Mouse (Mus musculus) C2C12 (cell line): ENCODE data around the gene Ip6k3. TPM values are rescaled to one million over a fixed set of nuclear protein-coding genes. Genes with fewer than 3 reads are reported as not detected.

Source experiments
- H3K27me3 ChIP-seq: one replicate; pipeline ENCODE4 v1.6.1; 2011; ENCODE audit not compliant: control insufficient read depth, insufficient read depth, insufficient read length
- H3K36me3 ChIP-seq: one replicate; pipeline ENCODE4 v1.6.1; 2011; ENCODE audit not compliant: control insufficient read depth, insufficient read depth
- H3K4me3 ChIP-seq: one replicate; pipeline ENCODE4 v1.5.1; 2011; ENCODE audit warnings: mild to moderate bottlenecking, control low read depth; ENCODE audit not compliant: poor library complexity, insufficient read depth, severe bottlenecking
- H3K79me2 ChIP-seq: one replicate; pipeline ENCODE4 v1.6.1; 2011; ENCODE audit not compliant: control insufficient read depth, insufficient read depth
- H3K79me3 ChIP-seq: one replicate; pipeline ENCODE4 v1.6.1; 2011; ENCODE audit warnings: low read depth, control low read depth
- H3ac ChIP-seq: one replicate; pipeline ENCODE3; 2011; ENCODE audit warnings: low read depth; ENCODE audit not compliant: control insufficient read depth, insufficient read length
- CEBPB ChIP-seq: IDR thresholded peaks from one replicate; pipeline ENCODE4 v1.6.1; 2011; ENCODE audit warnings: low read depth, mild to moderate bottlenecking, control low read depth, moderate library complexity
- CTCF ChIP-seq: IDR thresholded peaks from one replicate; pipeline ENCODE4 v1.5.1; 2011; ENCODE audit not compliant: control insufficient read depth, insufficient read depth, insufficient read length
- FOSL1 ChIP-seq: IDR thresholded peaks from one replicate; pipeline ENCODE4 v1.8.0; 2011; ENCODE audit warnings: mild to moderate bottlenecking, low read length; ENCODE audit not compliant: poor library complexity, insufficient read depth, severe bottlenecking
- MAX ChIP-seq: IDR thresholded peaks from one replicate; pipeline ENCODE4 v1.6.1; 2011; ENCODE audit warnings: mild to moderate bottlenecking, control low read depth
- MYOD1 ChIP-seq: IDR thresholded peaks from one replicate; pipeline ENCODE4 v1.6.1; 2011; ENCODE audit warnings: low read depth; ENCODE audit not compliant: control insufficient read depth, insufficient read length
- MYOG ChIP-seq: IDR thresholded peaks from one replicate; pipeline ENCODE4 v1.6.1; 2011; ENCODE audit not compliant: control insufficient read depth, insufficient read length; ENCODE audit errors: extremely low read depth
- USF1 ChIP-seq: IDR thresholded peaks from one replicate; pipeline ENCODE4 v1.6.1; 2011; ENCODE audit warnings: low read depth, mild to moderate bottlenecking, control low read depth, moderate library complexity
- polyA plus RNA-seq: library from polyadenylated mRNA; unstranded; fragments of >200 nt; fragmentation: generic; extraction: Trizol; gene quantifications from one replicate; pipeline ENCODE4 v1.2.1, GENCODE M21; 2012; ENCODE audit warnings: missing spikeins

The Ip6k3 gene
- polyA plus RNA-seq, 1 experiment, result 0.08 TPM

- Histone ChIP-seq H3K27me3 (no peaks in the 10 kb centered on the region), H3K36me3 (no peaks in the 10 kb centered on the region), H3K4me3 (no peak overlapping the region), H3ac (no peak overlapping the region), H3K79me2 (no peaks in the 10 kb centered on the region), H3K79me3 (no peaks in the 10 kb centered on the region)
- no peak for TF ChIP-seq MAX
Observed at GRCm38 (mm10) chr17:27179681-27180280, 12.2 kb upstream of the Ip6k3 start.

- H3K79me3 ChIP-seq, result no peaks in the 10 kb centered on the region
- H3K79me2 ChIP-seq, result no peaks in the 10 kb centered on the region
- no peaks in the 10 kb centered on the region for H3K36me3 ChIP-seq
- H3ac ChIP-seq, result no peak overlapping the region
- no peak overlapping the region for H3K4me3 ChIP-seq
- no peaks in the 10 kb centered on the region for H3K27me3 ChIP-seq
- TF ChIP-seq CEBPB, result no peak
- no peak for TF ChIP-seq MAX
- TF ChIP-seq MYOG, result no peak
- no peak for TF ChIP-seq FOSL1
- no peak for TF ChIP-seq USF1
- TF ChIP-seq CTCF, result no peak
- TF ChIP-seq MYOD1, result no peak
Observed at GRCm38 (mm10) chr17:27178427-27179177, 11.0 kb upstream of the Ip6k3 start.

GRCm38 (mm10) chr17:27178019-27178418, 10.4 kb upstream of the Ip6k3 start:
- no peak overlapping the region for H3ac ChIP-seq
- no peak for TF ChIP-seq USF1
- TF ChIP-seq MYOD1, result no peak
- TF ChIP-seq MAX, result no peak
- TF ChIP-seq CEBPB, result no peak
- TF ChIP-seq FOSL1, result no peak
- no peak for TF ChIP-seq MYOG
- no peak for TF ChIP-seq CTCF
- no peaks in the 10 kb centered on the region for H3K36me3 ChIP-seq
- no peaks in the 10 kb centered on the region for H3K79me2 ChIP-seq
- no peak overlapping the region for H3K4me3 ChIP-seq
- no peaks in the 10 kb centered on the region for H3K27me3 ChIP-seq
- H3K79me3 ChIP-seq, result no peaks in the 10 kb centered on the region

- Histone ChIP-seq H3K27me3 (no peaks in the 10 kb centered on the region), H3K36me3 (no peaks in the 10 kb centered on the region), H3K79me2 (no peaks in the 10 kb centered on the region), H3K79me3 (no peaks in the 10 kb centered on the region), H3K4me3 (no peak overlapping the region), H3ac (no peak overlapping the region)
- TF ChIP-seq USF1 (no peak), CEBPB (no peak), FOSL1 (no peak), MAX (no peak), CTCF (no peak)
Observed at GRCm38 (mm10) chr17:27176754-27177153, 9.2 kb upstream of the Ip6k3 start.

- no peaks in the 10 kb centered on the region for H3K79me3 ChIP-seq
Observed at GRCm38 (mm10) chr17:27176287-27176686, 8.7 kb upstream of the Ip6k3 start.

GRCm38 (mm10) chr17:27175196-27175874, 7.7 kb upstream of the Ip6k3 start:
- Histone ChIP-seq H3K27me3 (no peaks in the 10 kb centered on the region), H3K36me3 (no peaks in the 10 kb centered on the region), H3ac (no peak overlapping the region), H3K4me3 (no peak overlapping the region), H3K79me3 (no peaks in the 10 kb centered on the region), H3K79me2 (no peaks in the 10 kb centered on the region)
- TF ChIP-seq MYOD1 (no peak), MYOG (no peak), MAX (no peak), CTCF (no peak), USF1 (no peak), CEBPB (no peak), FOSL1 (no peak)

More at GRCm38 (mm10) chr17:27176287-27176686, 8.7 kb upstream of the Ip6k3 start:
- Histone ChIP-seq H3K36me3 (no peaks in the 10 kb centered on the region), H3K79me2 (no peaks in the 10 kb centered on the region), H3K4me3 (no peak overlapping the region), H3K27me3 (no peaks in the 10 kb centered on the region), H3ac (no peak overlapping the region)
- TF ChIP-seq CEBPB (no peak), FOSL1 (no peak), USF1 (no peak), MYOD1 (no peak), MYOG (no peak), CTCF (no peak), MAX (no peak)
